Mouse (Mus musculus): ENCODE data around the gene Syt1. TPM values are rescaled to one million over a fixed set of nuclear protein-coding genes. Genes with fewer than 3 reads are reported as not detected.

The Syt1 gene
- polyA plus RNA-seq, 1 experiment from 2014 or later = 4.5 TPM

DNA sequence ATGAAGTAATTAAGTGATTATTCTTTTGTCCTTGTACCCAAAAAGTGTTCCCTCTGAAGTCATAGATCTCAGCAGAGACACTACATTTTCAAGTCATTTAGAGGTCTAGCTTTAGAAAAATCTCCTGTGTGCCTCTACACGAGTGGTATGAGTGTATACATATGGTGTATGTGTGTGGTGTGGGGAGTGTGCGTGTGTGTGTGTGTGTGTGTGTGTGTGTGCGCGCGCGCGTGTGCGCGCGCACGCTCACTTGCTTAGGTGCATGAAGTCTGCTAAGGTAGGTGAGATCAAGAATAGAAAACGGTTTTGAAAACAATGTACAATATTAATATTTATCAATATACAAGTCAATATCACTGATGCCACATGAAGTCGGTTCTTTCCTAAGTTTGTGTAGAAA lies 2.3 kb downstream of the Syt1 start:
- H3K4me1 ChIP-seq (replicated peaks; ENCODE audit: control insufficient read depth, insufficient read depth, low read length) = no peaks in the 10 kb centered on the region
- no peak for TF ChIP-seq CTCF (IDR thresholded peaks at IDR 0.05; ENCODE audit: low read depth)
- WGBS = 92% methylated on average over 13 of the region's 13 CpGs

DNA sequence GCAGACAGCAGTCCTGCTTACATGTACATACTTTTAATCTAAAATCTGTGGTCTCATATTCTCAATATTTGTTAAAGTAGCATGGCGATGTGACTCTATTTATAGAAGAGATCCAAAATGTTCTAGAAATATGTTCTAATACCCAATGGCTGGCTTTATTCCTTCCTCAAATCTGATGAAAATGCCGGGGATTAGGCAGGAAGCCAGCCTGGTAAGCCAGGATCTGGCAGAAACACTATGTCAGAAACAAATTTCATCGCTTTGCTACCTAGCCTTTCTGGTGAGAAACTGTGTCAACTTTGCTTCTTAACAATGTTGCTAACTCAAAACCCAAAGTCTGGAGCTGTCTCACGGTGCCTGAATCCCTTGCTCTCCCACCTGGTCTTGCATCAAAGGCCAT lies 7.3 kb downstream of the Syt1 start:
- H3K4me3 ChIP-seq (ENCODE audit: low read depth, low read length) = no peak overlapping the region
- 81% methylated on average over 4 of the region's 4 CpGs for WGBS
- H3K9me3 ChIP-seq (ENCODE audit: control insufficient read depth) = no peaks in the 10 kb centered on the region
- H3K27me3 ChIP-seq (replicated peaks; ENCODE audit: control insufficient read depth, insufficient read depth, low read length) = no peaks in the 10 kb centered on the region
- no peak overlapping the region for H3K4me2 ChIP-seq (replicated peaks; ENCODE audit: low read depth)
- H3K4me1 ChIP-seq (replicated peaks; ENCODE audit: control insufficient read depth, insufficient read depth, low read length) = no peaks in the 10 kb centered on the region
- no peak for TF ChIP-seq CTCF (IDR thresholded peaks at IDR 0.05; ENCODE audit: low read depth)
- H3K9ac ChIP-seq (ENCODE audit: low read depth, low read length) = no peak overlapping the region
- H3K36me3 ChIP-seq (ENCODE audit: control insufficient read depth, insufficient read depth) = no peaks in the 10 kb centered on the region
- H3K27ac ChIP-seq (ENCODE audit: low read depth, low read length) = no peak overlapping the region
- no peak for ATAC-seq

More for the DNA sequence above, 2.3 kb downstream of the Syt1 start:
- Histone ChIP-seq H3K36me3 (ENCODE audit: control insufficient read depth, insufficient read depth) (no peaks in the 10 kb centered on the region), H3K27ac (ENCODE audit: low read depth, low read length) (no peak overlapping the region), H3K4me2 (replicated peaks; ENCODE audit: low read depth) (no peak overlapping the region), H3K27me3 (replicated peaks; ENCODE audit: control insufficient read depth, insufficient read depth, low read length) (peaks cover 11% of the 10 kb centered on the region; the same call in 1 of the 2 replicates), H3K4me3 (ENCODE audit: low read depth, low read length) (no peak overlapping the region), H3K9me3 (ENCODE audit: control insufficient read depth) (no peaks in the 10 kb centered on the region), H3K9ac (ENCODE audit: low read depth, low read length) (no peak overlapping the region)
- ATAC-seq = no peak

DNA sequence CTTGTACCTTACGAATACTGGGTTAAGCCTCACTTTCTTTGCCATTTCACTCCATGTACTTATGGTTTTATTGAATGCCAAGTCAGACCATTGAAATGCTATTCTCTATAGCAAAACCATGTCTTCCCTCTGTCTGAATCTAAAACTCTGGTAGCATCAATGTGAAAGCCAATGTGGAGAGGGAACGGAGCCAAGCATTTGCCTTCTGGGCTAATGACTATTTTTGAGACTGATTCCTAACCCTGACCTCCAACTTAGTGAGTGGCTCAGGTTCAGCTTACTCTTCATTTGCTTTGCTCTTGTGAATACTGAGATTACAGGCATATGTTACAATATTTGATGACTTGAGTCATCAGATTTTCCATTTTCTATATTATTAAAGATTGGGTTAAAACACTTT lies 23.5 kb downstream of the Syt1 start:
- Histone ChIP-seq H3K4me3 (ENCODE audit: low read depth, low read length) (no peak overlapping the region), H3K9me3 (ENCODE audit: control insufficient read depth) (no peaks in the 10 kb centered on the region), H3K27ac (ENCODE audit: low read depth, low read length) (no peak overlapping the region), H3K4me1 (replicated peaks; ENCODE audit: control insufficient read depth, insufficient read depth, low read length) (no peaks in the 10 kb centered on the region), H3K27me3 (replicated peaks; ENCODE audit: control insufficient read depth, insufficient read depth, low read length) (no peaks in the 10 kb centered on the region), H3K36me3 (ENCODE audit: control insufficient read depth, insufficient read depth) (no peaks in the 10 kb centered on the region), H3K9ac (ENCODE audit: low read depth, low read length) (no peak overlapping the region), H3K4me2 (replicated peaks; ENCODE audit: low read depth) (no peak overlapping the region)
- 91% methylated on average over 2 of the region's 2 CpGs for WGBS
- TF ChIP-seq CTCF (IDR thresholded peaks at IDR 0.05; ENCODE audit: low read depth) = no peak
- no peak for ATAC-seq

DNA sequence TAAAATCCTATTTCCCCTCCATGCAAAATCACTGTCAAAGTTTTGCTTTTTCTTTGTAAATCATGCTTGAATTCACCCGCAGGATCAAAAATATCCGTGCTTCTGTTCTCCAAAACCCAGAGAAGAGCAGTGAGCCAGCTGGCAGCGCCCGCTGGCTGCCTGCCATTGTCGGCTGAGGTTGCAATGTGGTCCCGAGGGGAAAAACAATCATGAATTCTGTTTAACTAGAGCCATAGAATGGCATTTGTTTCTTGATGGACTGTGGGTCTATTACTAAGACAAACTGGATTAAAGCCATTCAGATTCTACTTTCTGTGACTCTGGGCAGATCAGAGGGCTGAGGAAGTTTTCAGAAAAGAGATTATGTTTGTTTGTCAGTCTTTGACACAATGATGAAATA lies 31.1 kb downstream of the Syt1 start:
- Histone ChIP-seq H3K4me3 (ENCODE audit: low read depth, low read length) (no peak overlapping the region), H3K27ac (ENCODE audit: low read depth, low read length) (no peak overlapping the region), H3K4me1 (replicated peaks; ENCODE audit: control insufficient read depth, insufficient read depth, low read length) (no peaks in the 10 kb centered on the region), H3K27me3 (replicated peaks; ENCODE audit: control insufficient read depth, insufficient read depth, low read length) (no peaks in the 10 kb centered on the region), H3K4me2 (replicated peaks; ENCODE audit: low read depth) (no peak overlapping the region), H3K9me3 (ENCODE audit: control insufficient read depth) (no peaks in the 10 kb centered on the region), H3K36me3 (ENCODE audit: control insufficient read depth, insufficient read depth) (no peaks in the 10 kb centered on the region), H3K9ac (ENCODE audit: low read depth, low read length) (no peak overlapping the region)
- TF ChIP-seq CTCF (IDR thresholded peaks at IDR 0.05; ENCODE audit: low read depth) = no peak
- ATAC-seq = no peak
- 64% methylated on average over 6 of the region's 6 CpGs for WGBS

DNA sequence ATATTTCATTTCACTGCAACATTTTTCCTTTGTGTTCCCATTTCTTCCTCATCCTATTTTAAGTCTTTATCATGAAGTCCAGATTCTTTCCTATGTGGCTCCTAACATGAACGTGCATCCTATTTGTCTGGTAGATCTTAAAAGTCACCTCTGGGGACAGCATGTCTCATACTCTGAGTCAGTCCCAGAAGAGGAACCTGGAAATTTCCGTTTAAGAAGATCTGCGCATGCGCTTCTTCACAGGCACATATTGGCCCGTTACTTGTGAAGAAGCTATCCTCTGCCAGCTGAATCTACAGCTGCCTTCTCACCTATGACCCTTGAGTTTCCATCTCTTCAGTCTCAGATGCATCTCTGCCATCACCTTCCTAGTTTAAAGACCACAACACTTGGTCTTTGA lies 55.8 kb downstream of the Syt1 start:
- no peak for ATAC-seq
- no peaks in the 10 kb centered on the region for H3K9me3 ChIP-seq (ENCODE audit: control insufficient read depth)
- WGBS = 91% methylated on average over 5 of the region's 5 CpGs

DNA sequence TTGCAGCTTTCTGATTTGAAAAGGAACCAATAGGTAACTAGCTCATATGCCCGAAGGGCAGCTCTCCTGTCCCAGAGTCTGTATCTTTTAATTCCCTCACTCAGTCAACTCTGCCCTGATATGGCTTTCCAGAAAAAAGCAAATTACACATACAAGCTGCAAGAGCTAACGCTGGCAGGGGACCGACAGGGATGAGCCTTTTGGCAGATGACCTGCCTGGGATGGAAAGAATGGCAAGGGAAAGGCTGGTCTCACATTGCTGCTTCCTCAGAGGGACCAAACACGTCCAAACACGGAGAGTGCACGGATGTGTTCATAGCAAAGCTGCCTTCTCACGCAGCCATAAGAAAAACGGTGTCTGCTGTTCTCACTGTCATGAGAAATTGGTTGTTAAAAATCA lies 58.6 kb downstream of the Syt1 start:
- no peak for ATAC-seq
- no peak for TF ChIP-seq CTCF (IDR thresholded peaks at IDR 0.05; ENCODE audit: low read depth)
- no peaks in the 10 kb centered on the region for H3K9me3 ChIP-seq (ENCODE audit: control insufficient read depth)

More for the DNA sequence above, 55.8 kb downstream of the Syt1 start:
- Histone ChIP-seq H3K4me1 (replicated peaks; ENCODE audit: control insufficient read depth, insufficient read depth, low read length) (no peaks in the 10 kb centered on the region), H3K36me3 (ENCODE audit: control insufficient read depth, insufficient read depth) (no peaks in the 10 kb centered on the region), H3K4me3 (ENCODE audit: low read depth, low read length) (no peak overlapping the region), H3K27ac (ENCODE audit: low read depth, low read length) (no peak overlapping the region), H3K27me3 (replicated peaks; ENCODE audit: control insufficient read depth, insufficient read depth, low read length) (no peaks in the 10 kb centered on the region), H3K9ac (ENCODE audit: low read depth, low read length) (no peak overlapping the region), H3K4me2 (replicated peaks; ENCODE audit: low read depth) (no peak overlapping the region)
- no peak for TF ChIP-seq CTCF (IDR thresholded peaks at IDR 0.05; ENCODE audit: low read depth)

DNA sequence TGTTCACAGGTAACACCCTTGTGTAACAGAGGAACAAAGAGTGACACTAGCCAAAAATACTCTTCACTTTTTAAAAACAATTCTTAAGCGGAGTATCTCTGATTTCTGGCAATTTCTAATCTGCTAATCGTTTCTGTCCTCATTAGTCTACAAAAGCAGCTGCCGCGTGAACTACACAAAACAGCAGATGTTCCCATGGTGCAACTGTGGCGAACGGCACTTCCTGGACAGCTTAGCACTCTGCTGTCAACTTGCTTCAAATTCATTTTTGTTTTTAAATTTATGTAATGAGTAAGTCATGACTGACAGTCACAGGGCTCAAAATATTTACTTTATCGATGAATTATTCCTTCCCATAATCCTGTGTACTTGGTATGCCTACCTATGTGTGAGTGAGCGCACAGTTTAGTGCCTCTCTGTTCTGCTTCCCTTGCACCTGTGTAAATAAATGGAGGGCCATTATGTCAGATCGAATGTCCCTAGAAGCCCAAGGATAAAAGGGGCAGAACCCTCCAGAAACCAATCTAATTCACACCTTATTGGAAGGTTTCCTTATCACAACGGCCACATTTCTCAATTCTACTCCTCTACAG lies 73.8 kb downstream of the Syt1 start:
- Histone ChIP-seq H3K9ac (ENCODE audit: low read depth, low read length) (no peak overlapping the region), H3K4me1 (replicated peaks; ENCODE audit: control insufficient read depth, insufficient read depth, low read length) (no peaks in the 10 kb centered on the region), H3K9me3 (ENCODE audit: control insufficient read depth) (no peaks in the 10 kb centered on the region), H3K36me3 (ENCODE audit: control insufficient read depth, insufficient read depth) (no peaks in the 10 kb centered on the region), H3K4me3 (ENCODE audit: low read depth, low read length) (no peak overlapping the region), H3K4me2 (replicated peaks; ENCODE audit: low read depth) (no peak overlapping the region), H3K27me3 (replicated peaks; ENCODE audit: control insufficient read depth, insufficient read depth, low read length) (no peaks in the 10 kb centered on the region), H3K27ac (ENCODE audit: low read depth, low read length) (no peak overlapping the region)
- ATAC-seq = no peak
- no peak for TF ChIP-seq CTCF (IDR thresholded peaks at IDR 0.05; ENCODE audit: low read depth)
- 74% methylated on average over 10 of the region's 10 CpGs for WGBS

More for the DNA sequence above, 58.6 kb downstream of the Syt1 start:
- Histone ChIP-seq H3K4me3 (ENCODE audit: low read depth, low read length) (no peak overlapping the region), H3K9ac (ENCODE audit: low read depth, low read length) (no peak overlapping the region), H3K4me1 (replicated peaks; ENCODE audit: control insufficient read depth, insufficient read depth, low read length) (no peaks in the 10 kb centered on the region), H3K4me2 (replicated peaks; ENCODE audit: low read depth) (no peak overlapping the region), H3K36me3 (ENCODE audit: control insufficient read depth, insufficient read depth) (no peaks in the 10 kb centered on the region), H3K27ac (ENCODE audit: low read depth, low read length) (no peak overlapping the region), H3K27me3 (replicated peaks; ENCODE audit: control insufficient read depth, insufficient read depth, low read length) (no peaks in the 10 kb centered on the region)
- 84% methylated on average over 8 of the region's 8 CpGs for WGBS

All from intestine, postnatal 0 days (tissue).